Mouse (Mus musculus) Patski (cell line): Measurements from ENCODE around the gene Ppp1r18. TPM values are rescaled to one million over a fixed set of nuclear protein-coding genes. Genes with fewer than 3 reads are reported as not detected.
"Not testable (repeated sequence)": the region's sequence is repeated elsewhere in the genome, so short reads cannot be mapped to it uniquely, and the experiment has no call there.

Experiments
- ATAC-seq: fragments of 100-300 bp; one replicate; pipeline ENCODE4 v1.8.0; 2021
- CTCF ChIA-PET: fragments of 350-600 bp; sonication (Branson Sonifier 250); formaldehyde crosslinking; loops from one replicate; lab custom pipeline; 2022; ENCODE audit warnings: inconsistent platforms; lab: Charles Lee
- POLR2A ChIA-PET: fragments of 350-600 bp; sonication (Branson Sonifier 250); formaldehyde crosslinking; loops from one replicate; lab custom pipeline; 2022; ENCODE audit warnings: antibody characterized with exemption, inconsistent platforms; lab: Charles Lee
- DNase-seq: peaks from one replicate; pipeline ENCODE4 v3.0.0-alpha.2; 2011; ENCODE audit warnings: low read depth, low spot score
- H3K27me3 ChIP-seq: fragments of 371-371 bp; one replicate; pipeline ENCODE4 v1.5.1; 2021
- CTCF ChIP-seq: fragments of 100-300 bp; IDR thresholded peaks from one replicate; pipeline ENCODE4 v1.5.1; 2021
- in situ Hi-C: fragments of 300-500 bp; cut with MboI; formaldehyde crosslinking; loops from 3 replicates; pipeline ENCODE4 v1.11.1; 2018; ENCODE audit warnings: low pct_unique_long_range_greater_than_20kb, mixed read lengths
- polyA plus RNA-seq: library from polyadenylated mRNA; unstranded; gene quantifications from one replicate; pipeline ENCODE4 v1.2.3, GENCODE M21; 2021

Ppp1r18 gene
- polyA plus RNA-seq, 1 experiment from 2014 or later = 74.3 TPM

DNA sequence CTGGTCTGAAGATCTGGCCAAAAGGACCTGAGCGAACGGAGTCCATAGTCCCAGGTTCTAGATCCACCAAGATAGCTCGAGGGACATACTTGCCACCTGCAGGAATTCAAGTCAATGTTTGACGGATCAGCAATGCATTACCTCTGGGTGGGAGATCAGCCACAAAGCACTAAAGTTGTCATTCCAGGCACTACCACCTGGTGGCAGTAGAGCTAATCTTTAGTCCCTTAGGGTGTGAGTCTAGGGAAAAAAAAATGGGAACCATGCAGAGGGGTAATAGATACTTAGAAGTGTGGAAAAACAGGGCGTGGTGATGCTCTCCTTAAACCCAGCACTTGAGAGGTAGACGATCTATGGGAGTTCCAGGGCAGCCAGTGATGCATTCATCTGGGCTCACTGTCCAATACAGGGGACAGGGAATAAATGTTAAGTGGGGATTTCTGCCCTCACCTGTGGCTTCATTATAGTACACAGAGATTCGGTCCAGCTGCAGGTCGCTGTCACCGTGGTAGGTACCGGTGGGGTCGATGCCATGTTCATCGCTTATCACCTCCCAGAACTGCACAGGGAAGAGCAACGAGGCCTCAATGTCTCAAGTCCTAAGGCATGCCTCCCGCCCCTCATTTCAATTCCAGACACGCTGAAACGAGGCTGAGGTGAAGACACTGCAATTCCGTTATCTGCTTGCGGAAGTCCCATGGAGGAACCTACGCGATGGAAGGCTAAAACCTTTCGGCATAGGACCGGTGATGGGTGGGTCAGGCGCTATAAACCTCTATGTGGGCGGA is 29.0 kb upstream of the Ppp1r18 start:
- peak; percentile 74 for DNase-seq
- POLR2A ChIA-PET = interaction anchor here (1.0 to 2.0 kb wide), 14 partner anchors 10 to 134 kb away, joined by 3 to 13 read pairs (median 5); partner anchors contain the start of genes Flot1 and Ier3
- no peak for TF ChIP-seq CTCF
- no peaks in the 10 kb centered on the region for H3K27me3 ChIP-seq
- peak; percentile 11 for ATAC-seq
- in situ Hi-C loops = loop anchor here (5.0 kb wide), 2 partner anchors 36 to 81 kb away; partner anchors contain the start of genes Mrps18b and Ppp1r10
- CTCF ChIA-PET = interaction anchor here (1.2 to 6.7 kb wide), 10 partner anchors 9 to 105 kb away, joined by 3 to 42 read pairs (median 4); partner anchors contain the start of genes Dhx16 and Ppp1r18

DNA sequence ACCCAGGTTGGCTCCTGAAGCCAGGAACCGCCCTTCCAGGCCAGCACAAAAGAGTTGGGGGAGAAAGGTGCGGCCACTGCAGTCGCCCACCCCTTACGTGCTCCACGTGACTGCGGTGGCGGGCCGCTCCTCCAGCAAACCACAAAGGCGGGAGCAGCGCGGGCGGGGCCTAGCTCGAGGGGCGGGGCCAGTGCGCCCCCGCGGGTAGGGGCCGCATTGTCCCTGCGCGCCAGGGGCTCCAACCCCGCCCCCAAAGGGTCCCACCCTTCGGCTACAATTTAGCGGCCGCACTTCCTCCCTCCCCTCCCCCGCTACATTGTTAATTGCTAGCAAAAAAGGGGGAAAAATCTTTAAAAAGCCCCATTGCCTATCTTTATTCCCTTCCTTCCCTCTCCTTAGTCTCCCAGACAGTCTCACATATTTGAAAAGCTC is 28.4 kb upstream of the Ppp1r18 start:
- no peak for DNase-seq
- CTCF ChIA-PET = interaction anchor here (1.1 to 6.7 kb wide), 7 partner anchors 28 to 99 kb away, joined by 3 to 42 read pairs (median 7); partner anchors contain the start of genes Dhx16 and Ppp1r18
- in situ Hi-C loops = loop anchor here (5.0 kb wide), 2 partner anchors 35 to 80 kb away; partner anchors contain the start of genes Mrps18b and Ppp1r10
- POLR2A ChIA-PET = interaction anchor here (0.8 to 1.7 kb wide), 10 partner anchors 13 to 135 kb away, joined by 3 to 13 read pairs (median 4); partner anchors contain the start of genes Flot1 and Ier3
- no peaks in the 10 kb centered on the region for H3K27me3 ChIP-seq
- no peak for TF ChIP-seq CTCF
- ATAC-seq = no peak

DNA sequence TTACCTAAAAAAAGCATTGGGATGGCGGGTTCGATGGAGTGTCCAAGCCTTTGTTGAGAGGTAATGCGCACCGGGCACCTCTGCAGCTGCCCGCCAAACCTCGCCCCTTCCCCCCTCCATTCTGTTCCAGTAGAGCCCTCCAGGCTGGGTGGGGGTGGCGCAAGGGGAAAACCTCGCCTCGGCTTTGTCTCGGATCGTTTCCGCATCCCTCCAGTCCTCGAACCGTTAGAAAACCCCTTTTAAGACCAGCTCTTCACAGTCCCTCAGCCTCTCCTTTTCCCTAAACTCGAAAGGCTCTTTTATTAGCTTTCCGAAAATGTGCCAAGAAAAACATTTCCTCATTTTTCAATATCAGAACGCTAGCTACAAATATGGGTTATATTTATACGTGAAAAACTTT is 27.9 kb upstream of the Ppp1r18 start:
- no peaks in the 10 kb centered on the region for H3K27me3 ChIP-seq
- ATAC-seq (no peak), DNase-seq (no peak)
- ChIA-PET CTCF (interaction anchor here (1.1 to 6.7 kb wide), 6 partner anchors 28 to 99 kb away, joined by 3 to 42 read pairs (median 6); partner anchors contain the start of gene Ppp1r18), POLR2A (interaction anchor here (0.5 to 1.7 kb wide), 10 partner anchors 13 to 136 kb away, joined by 3 to 13 read pairs (median 4); partner anchors contain the start of genes Flot1 and Ier3)
- no peak for TF ChIP-seq CTCF
- in situ Hi-C loops = loop anchor here (5.0 kb wide), 2 partner anchors 35 to 80 kb away; partner anchors contain the start of genes Mrps18b and Ppp1r10

DNA sequence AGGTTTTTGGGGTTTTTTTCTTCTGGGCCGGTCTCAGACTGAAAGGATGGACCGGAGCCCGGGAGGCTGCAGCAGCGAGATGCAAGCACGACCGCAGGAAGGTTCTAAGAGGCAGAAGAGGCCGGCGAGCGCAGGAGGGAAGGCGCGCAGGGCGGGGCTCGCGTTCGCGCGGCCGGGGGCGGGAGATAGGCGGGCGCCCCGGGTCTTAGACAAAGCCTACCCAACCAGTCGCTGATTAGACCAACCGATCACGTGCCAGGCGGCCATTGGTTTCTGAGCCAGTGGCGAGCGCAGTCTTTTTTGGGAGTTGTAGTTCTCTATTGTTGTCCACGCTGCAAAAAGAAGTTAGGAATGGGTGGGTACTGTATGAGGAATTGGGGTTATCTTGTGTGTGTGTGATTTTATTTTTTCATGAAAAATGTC is 27.3 kb upstream of the Ppp1r18 start, which contains the start of gene Tubb5:
Gene Tubb5 (minus strand): TSS at position 185 of the 423 bp plus-strand sequence.
- H3K27me3 ChIP-seq = no peaks in the 10 kb centered on the region
- CTCF ChIA-PET = interaction anchor here (1.1 to 6.7 kb wide), 4 partner anchors 33 to 100 kb away, joined by 3 to 42 read pairs (median 23); no protein-coding TSS in a partner anchor
- in situ Hi-C loops = loop anchor here (5.0 kb wide), 2 partner anchors 34 to 79 kb away; partner anchors contain the start of genes Mrps18b and Ppp1r10
- no peak for TF ChIP-seq CTCF
- peak; percentile 51 for ATAC-seq
- POLR2A ChIA-PET = interaction anchor here (0.8 to 1.7 kb wide), 6 partner anchors 12 to 130 kb away, joined by 3 to 13 read pairs (median 4); partner anchors contain the start of gene Ier3
- peak; percentile 70 for DNase-seq

DNA sequence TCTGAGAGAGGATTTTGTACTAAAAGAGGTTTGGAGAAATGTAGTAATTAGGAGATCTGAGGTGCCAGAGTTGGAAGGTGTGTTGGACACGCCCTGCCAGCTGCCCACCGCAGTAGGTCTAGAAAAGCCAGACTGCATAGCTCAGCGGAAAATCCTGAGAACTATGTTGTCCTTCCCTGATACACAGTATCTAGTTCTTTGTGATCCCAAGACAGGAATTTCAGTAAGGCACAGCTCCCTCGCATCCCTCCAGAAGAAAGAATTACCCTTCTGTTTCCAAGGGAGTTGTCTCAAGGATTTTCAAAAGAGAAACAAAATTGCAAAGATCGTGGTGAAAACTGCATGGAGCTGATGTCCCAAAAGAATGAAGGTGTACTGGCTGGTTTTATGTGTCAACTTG is 26.8 kb upstream of the Ppp1r18 start:
- no peak for DNase-seq
- POLR2A ChIA-PET = interaction anchor here (0.8 to 1.7 kb wide), 5 partner anchors 12 to 137 kb away, joined by 3 to 6 read pairs (median 3); no protein-coding TSS in a partner anchor

DNA sequence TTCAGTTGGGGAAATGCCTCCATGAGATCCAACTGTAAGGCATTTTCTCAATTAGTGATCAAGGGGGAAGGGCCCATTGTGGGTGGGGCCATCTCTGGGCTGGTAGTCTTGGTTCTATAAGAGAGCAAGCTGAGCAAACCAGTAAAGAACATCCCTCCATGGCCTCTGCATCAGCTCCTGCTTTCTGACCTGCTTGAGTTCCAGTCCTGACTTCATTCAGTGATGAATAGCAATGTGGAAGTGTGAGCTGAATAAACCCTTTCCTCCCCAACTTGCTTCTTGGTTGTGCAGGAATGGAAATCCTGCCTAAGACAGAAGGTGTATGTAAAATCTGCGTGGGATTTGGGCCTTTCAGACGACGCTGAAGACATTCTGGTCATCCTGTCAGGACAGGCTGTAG is 26.4 kb upstream of the Ppp1r18 start:
- CTCF ChIA-PET = interaction anchor here (0.9 to 6.7 kb wide), 2 partner anchors 11 to 35 kb away, joined by 3 to 39 read pairs; no protein-coding TSS in a partner anchor
- not testable (repeated sequence) for ATAC-seq, H3K27me3 ChIP-seq, DNase-seq
- POLR2A ChIA-PET = interaction anchor here (0.8 to 1.4 kb wide), 4 partner anchors 28 to 137 kb away, joined by 3 to 6 read pairs (median 4); no protein-coding TSS in a partner anchor
- in situ Hi-C loops = loop anchor here (5.0 kb wide), 2 partner anchors 33 to 78 kb away; partner anchors contain the start of genes Mrps18b and Ppp1r10

More for the DNA sequence above, 26.8 kb upstream of the Ppp1r18 start:
- TF ChIP-seq CTCF = no peak
- in situ Hi-C loops = loop anchor here (5.0 kb wide), 2 partner anchors 34 to 79 kb away; partner anchors contain the start of genes Mrps18b and Ppp1r10
- ATAC-seq = no peak
- no peaks in the 10 kb centered on the region for H3K27me3 ChIP-seq
- CTCF ChIA-PET = interaction anchor here (6.7 kb wide), 1 partner anchor 36 kb away, joined by 39 read pairs; no protein-coding TSS in a partner anchor

DNA sequence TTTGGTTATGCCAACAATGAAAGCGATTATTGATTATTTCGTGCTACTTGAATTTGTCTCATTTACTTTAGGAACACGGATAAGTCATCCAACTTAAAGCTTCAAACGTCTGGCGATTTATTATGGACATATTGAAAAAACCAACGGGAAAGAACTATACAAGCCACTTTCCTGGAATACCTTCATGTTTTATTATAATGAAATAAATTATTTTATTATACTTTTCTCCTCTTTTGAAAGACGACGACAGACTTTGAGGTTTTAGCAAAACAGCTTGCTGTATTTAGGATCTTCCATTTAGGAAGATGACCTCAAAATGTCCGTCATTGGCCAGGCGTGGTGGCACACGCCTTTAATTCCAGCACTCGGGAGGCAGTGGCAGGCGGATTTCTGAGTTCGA is 24.8 kb upstream of the Ppp1r18 start:
- CTCF ChIA-PET = interaction anchor here (6.7 kb wide), 1 partner anchor 34 kb away, joined by 39 read pairs; no protein-coding TSS in a partner anchor
- H3K27me3 ChIP-seq = no peaks in the 10 kb centered on the region
- in situ Hi-C loops = no loop called here
- TF ChIP-seq CTCF = no peak
- ATAC-seq (no peak), DNase-seq (no peak)
- POLR2A ChIA-PET = interaction anchor here (0.7 kb wide), 1 partner anchor 89 kb away, joined by 9 read pairs; no protein-coding TSS in a partner anchor

DNA sequence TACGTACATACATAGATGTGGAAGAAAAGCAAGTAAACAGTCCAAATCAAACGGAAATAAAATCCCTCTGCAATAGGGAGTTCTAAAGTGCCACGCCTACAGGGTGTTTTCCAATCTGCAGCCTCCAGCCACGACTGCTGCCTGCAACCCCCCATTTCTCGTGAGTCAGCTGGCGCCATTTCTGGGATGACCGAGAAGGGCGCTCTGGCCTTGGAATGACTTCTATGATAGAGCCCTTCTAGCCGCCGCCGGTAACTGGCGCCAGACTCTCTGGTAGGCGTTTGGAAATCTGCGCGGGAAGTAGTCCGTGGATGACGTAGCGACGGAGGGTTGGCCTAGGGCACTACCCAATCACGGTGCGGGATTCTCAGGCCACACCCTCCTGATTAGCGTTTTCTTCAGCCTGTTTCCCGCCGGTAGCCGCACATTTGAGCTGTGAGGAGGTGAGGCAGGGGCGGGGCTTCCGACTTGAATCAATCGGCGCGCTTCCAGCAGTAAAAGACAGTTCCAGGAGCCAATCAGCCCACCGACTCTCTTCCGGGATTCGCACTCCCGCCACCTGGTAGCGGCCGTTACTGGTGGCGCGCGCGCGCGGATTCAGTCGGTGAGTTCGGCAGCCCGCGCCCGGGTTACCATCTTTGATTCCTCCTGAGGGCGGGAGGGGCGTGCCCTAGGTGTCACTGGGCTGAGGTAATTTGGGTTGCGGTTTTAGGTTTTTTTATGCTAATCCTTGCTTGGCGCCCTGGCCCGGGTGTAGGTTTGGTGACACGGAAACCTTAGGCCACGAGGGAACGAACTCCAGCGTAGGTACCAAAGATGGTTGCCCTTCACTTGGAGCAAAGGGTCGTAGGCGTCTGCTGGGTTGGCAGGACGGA is 24.1 kb upstream of the Ppp1r18 start, which contains the start of gene Mdc1:
Gene Mdc1 (plus strand): TSS at position 440 of the 875 bp plus-strand sequence.
- ChIA-PET POLR2A (interaction anchor here (0.6 to 1.2 kb wide), 3 partner anchors 19 to 281 kb away, joined by 3 to 9 read pairs (median 4); partner anchors contain the start of gene Nrm), CTCF (interaction anchor here (1.4 to 6.7 kb wide), 2 partner anchors 32 to 33 kb away, joined by 5 to 39 read pairs; no protein-coding TSS in a partner anchor)
- in situ Hi-C loops = no loop called here
- DNase-seq = peak; percentile 99
- TF ChIP-seq CTCF = no peak
- no peaks in the 10 kb centered on the region for H3K27me3 ChIP-seq
- peak; percentile 85 for ATAC-seq
